Mouse (Mus musculus) liver, embryonic 14.5 days (tissue): ENCODE data around the gene Ppp1r14c.

Source experiments
- CTCF ChIP-seq: IDR thresholded peaks from 2 replicates; pipeline ENCODE4 v1.5.1; 2016; ENCODE audit warnings: antibody characterized with exemption, low read depth, control low read depth
- EP300 ChIP-seq: IDR thresholded peaks from 2 replicates; pipeline ENCODE4 v1.6.1; 2016; ENCODE audit warnings: antibody characterized with exemption, low read depth

DNA sequence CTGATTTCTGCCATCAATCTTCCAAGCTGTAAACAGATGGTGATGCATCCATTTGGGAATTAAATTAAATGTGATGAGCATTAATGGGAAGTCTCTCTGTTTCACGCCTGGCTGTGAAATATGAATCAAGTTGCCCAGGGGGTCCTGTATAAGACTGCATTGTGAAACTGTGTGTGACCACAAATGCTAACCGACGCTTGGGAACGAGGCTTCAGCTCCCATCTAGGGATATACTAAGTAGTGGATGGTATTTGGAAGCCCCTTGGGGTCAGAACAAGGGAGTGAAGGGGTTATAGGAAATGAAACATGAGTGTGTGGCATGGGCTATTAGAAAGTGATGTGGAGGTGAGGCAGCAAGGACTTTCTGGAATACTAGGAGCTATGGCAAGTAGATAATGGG lies 86.1 kb downstream of the Ppp1r14c start:
- TF ChIP-seq CTCF (no peak), EP300 (no peak)
